Mouse (Mus musculus): Measurements from ENCODE around the gene Nxnl2.

- TF ChIP-seq CTCF (IDR thresholded peaks at IDR 0.05; ENCODE audit: borderline replicate concordance, insufficient read depth, low read depth, low read length) (no peak), POLR2A (IDR thresholded peaks at IDR 0.05; ENCODE audit: borderline replicate concordance, insufficient read depth, low read length) (no peak)
These were observed 14.8 kb upstream of the Nxnl2 start for GRCm38 (mm10) chr13:51156014-51156386.
